Mouse (Mus musculus): ENCODE data around the gene Olfr472. TPM values are rescaled to one million over a fixed set of nuclear protein-coding genes. Genes with fewer than 3 reads are reported as not detected.
"Not testable (repeated sequence)": the region's sequence is repeated elsewhere in the genome, so short reads cannot be mapped to it uniquely, and the experiment has no call there.

Gene Olfr472
- polyA plus RNA-seq (2014; fragmentation: Nextera tagmentation; extraction: Ambion mirVana), result not detected in 2 replicates

DNA sequence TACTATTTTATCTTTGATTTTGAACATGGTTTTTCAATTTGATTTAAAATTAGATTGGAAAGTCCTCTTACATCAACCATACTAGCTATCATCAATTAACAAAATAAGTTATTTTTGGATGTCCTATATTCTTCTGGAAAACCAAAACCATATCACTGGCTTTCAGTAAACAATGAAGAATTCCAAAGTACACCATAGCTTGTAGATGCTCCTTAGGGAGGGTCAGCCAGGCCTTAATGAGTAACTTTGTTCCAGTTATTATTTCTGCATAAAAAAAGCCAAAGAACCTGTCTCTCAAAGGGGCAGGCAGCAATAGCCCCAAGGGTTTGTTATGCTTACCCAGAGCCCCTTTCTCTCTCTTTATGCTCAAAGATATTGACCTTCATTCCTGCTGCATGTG, at the start of gene Olfr472:
TSS of gene Olfr472 (plus strand) at position 301 of the 400 bp plus-strand sequence.
- Histone ChIP-seq H3K4me1 (ENCODE audit: control insufficient read depth, insufficient read depth, low read length) (no peaks in the 10 kb centered on the region), H3K27ac (replicated peaks; ENCODE audit: low read depth, low read length) (no peak within 1 kb of the TSS), H3K9ac (ENCODE audit: low read depth, low read length) (no peak within 1 kb of the TSS), H3K36me3 (ENCODE audit: control insufficient read depth, insufficient read depth, low read length) (no peaks in the 10 kb centered on the region), H3K27me3 (replicated peaks; ENCODE audit: control insufficient read depth, insufficient read depth, low read length) (no peaks in the 10 kb centered on the region), H3K4me3 (ENCODE audit: low read depth, low read length) (no peak within 1 kb of the TSS), H3K9me3 (ENCODE audit: control insufficient read depth, low read length) (no peaks in the 10 kb centered on the region), H3K4me2 (ENCODE audit: low read depth, low read length) (no peak within 1 kb of the TSS)
- no peak for ATAC-seq (ENCODE audit: low read depth)
- DNase-seq (ENCODE audit: low spot score), result no peak

DNA sequence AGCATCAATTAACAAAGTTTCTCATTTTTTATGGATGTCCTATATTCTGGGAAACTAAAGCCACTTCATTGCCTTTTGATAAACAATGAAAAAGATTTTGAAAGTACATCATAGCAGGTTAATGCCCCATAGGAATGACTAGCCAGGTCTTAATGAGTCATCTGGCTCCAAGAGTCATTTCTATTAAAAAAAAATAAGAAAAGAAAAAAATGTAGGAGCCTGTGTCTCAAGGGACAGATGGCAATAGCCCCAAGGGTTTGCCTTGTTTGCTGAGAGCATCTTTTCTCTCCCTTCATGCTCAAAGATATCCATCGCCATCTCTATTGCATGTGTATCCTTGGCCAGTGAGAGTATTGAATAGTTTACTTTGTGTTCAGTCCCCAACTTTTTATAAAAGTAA, 32.4 kb downstream of the Olfr472 start, which contains the start of gene Olfr473:
TSS of gene Olfr473 (plus strand) at position 301 of the 400 bp plus-strand sequence.
- ATAC-seq (ENCODE audit: low read depth) (no peak), DNase-seq (ENCODE audit: low spot score) (no peak)
- Histone ChIP-seq H3K27ac (replicated peaks; ENCODE audit: low read depth, low read length) (no peak within 1 kb of the TSS), H3K9ac (ENCODE audit: low read depth, low read length) (no peak within 1 kb of the TSS), H3K36me3 (ENCODE audit: control insufficient read depth, insufficient read depth, low read length) (no peaks in the 10 kb centered on the region), H3K9me3 (ENCODE audit: control insufficient read depth, low read length) (no peaks in the 10 kb centered on the region), H3K4me1 (ENCODE audit: control insufficient read depth, insufficient read depth, low read length) (no peaks in the 10 kb centered on the region), H3K4me2 (ENCODE audit: low read depth, low read length) (no peak within 1 kb of the TSS), H3K4me3 (ENCODE audit: low read depth, low read length) (no peak within 1 kb of the TSS), H3K27me3 (replicated peaks; ENCODE audit: control insufficient read depth, insufficient read depth, low read length) (no peaks in the 10 kb centered on the region)
- 92% methylated on average over 1 of the region's 1 CpGs for WGBS

GRCm38 (mm10) chr7:107952539-107952938, 54.8 kb downstream of the Olfr472 start:
- not testable (repeated sequence) for H3K4me1 ChIP-seq (ENCODE audit: control insufficient read depth, insufficient read depth, low read length); H3K27ac ChIP-seq (replicated peaks; ENCODE audit: low read depth, low read length); ATAC-seq (ENCODE audit: low read depth); H3K27me3 ChIP-seq (replicated peaks; ENCODE audit: control insufficient read depth, insufficient read depth, low read length); DNase-seq (ENCODE audit: low spot score); H3K9me3 ChIP-seq (ENCODE audit: control insufficient read depth, low read length); H3K4me3 ChIP-seq (ENCODE audit: low read depth, low read length); H3K4me2 ChIP-seq (ENCODE audit: low read depth, low read length); H3K9ac ChIP-seq (ENCODE audit: low read depth, low read length); H3K36me3 ChIP-seq (ENCODE audit: control insufficient read depth, insufficient read depth, low read length)
- whole genome bisulfite sequencing, result 97% methylated on average over 12 of the region's 12 CpGs

GRCm38 (mm10) chr7:107954343-107954742, 56.6 kb downstream of the Olfr472 start, which contains the start of gene Olfr474:
Olfr474 (plus strand) TSS chr7:107954643.
- H3K27ac ChIP-seq (replicated peaks; ENCODE audit: low read depth, low read length), result no peak within 1 kb of the TSS
- no peak within 1 kb of the TSS for H3K4me3 ChIP-seq (ENCODE audit: low read depth, low read length)
- no peaks in the 10 kb centered on the region for H3K9me3 ChIP-seq (ENCODE audit: control insufficient read depth, low read length)
- no peaks in the 10 kb centered on the region for H3K36me3 ChIP-seq (ENCODE audit: control insufficient read depth, insufficient read depth, low read length)
- no peak for ATAC-seq (ENCODE audit: low read depth)
- no peak within 1 kb of the TSS for H3K9ac ChIP-seq (ENCODE audit: low read depth, low read length)
- 75% methylated on average over 1 of the region's 1 CpGs for WGBS
- no peaks in the 10 kb centered on the region for H3K4me1 ChIP-seq (ENCODE audit: control insufficient read depth, insufficient read depth, low read length)
- no peaks in the 10 kb centered on the region for H3K27me3 ChIP-seq (replicated peaks; ENCODE audit: control insufficient read depth, insufficient read depth, low read length)
- no peak for DNase-seq (ENCODE audit: low spot score)
- no peak within 1 kb of the TSS for H3K4me2 ChIP-seq (ENCODE audit: low read depth, low read length)

Other genes with a start within 250 kb of the Olfr472 start
- 0.33 and 0.60 TPM in 2 replicates for gene Cyb5r2, start 139.9 kb upstream of the Olfr472 start, polyA plus RNA-seq (2014; fragmentation: Nextera tagmentation; extraction: Ambion mirVana)
- gene Ovch2, start 96.7 kb upstream of the Olfr472 start, polyA plus RNA-seq (2014; fragmentation: Nextera tagmentation; extraction: Ambion mirVana), result not detected in 2 replicates
- gene Olfr467, start 85.6 kb upstream of the Olfr472 start, polyA plus RNA-seq (2014; fragmentation: Nextera tagmentation; extraction: Ambion mirVana), result not detected in 2 replicates
- not detected in 2 replicates for gene Olfr469, start 72.4 kb upstream of the Olfr472 start, polyA plus RNA-seq (2014; fragmentation: Nextera tagmentation; extraction: Ambion mirVana)
- gene Olfr470, start 50.4 kb upstream of the Olfr472 start, polyA plus RNA-seq (2014; fragmentation: Nextera tagmentation; extraction: Ambion mirVana), result not detected in 2 replicates
- not detected in 2 replicates for gene Olfr473, start 32.5 kb downstream of the Olfr472 start, polyA plus RNA-seq (2014; fragmentation: Nextera tagmentation; extraction: Ambion mirVana)
- not detected in 2 replicates for gene Olfr474, start 56.7 kb downstream of the Olfr472 start, polyA plus RNA-seq (2014; fragmentation: Nextera tagmentation; extraction: Ambion mirVana)
- gene Olfr476, start 66.9 kb downstream of the Olfr472 start, polyA plus RNA-seq (2014; fragmentation: Nextera tagmentation; extraction: Ambion mirVana), result not detected in 2 replicates
- not detected in 2 replicates for gene Olfr477, start 88.8 kb downstream of the Olfr472 start, polyA plus RNA-seq (2014; fragmentation: Nextera tagmentation; extraction: Ambion mirVana)
- gene Olfr478, start 136.1 kb downstream of the Olfr472 start, polyA plus RNA-seq (2014; fragmentation: Nextera tagmentation; extraction: Ambion mirVana), result not detected in 2 replicates
- gene Olfr479, start 152.8 kb downstream of the Olfr472 start, polyA plus RNA-seq (2014; fragmentation: Nextera tagmentation; extraction: Ambion mirVana), result not detected in 2 replicates
- not detected in 2 replicates for gene Olfr480, start 169.4 kb downstream of the Olfr472 start, polyA plus RNA-seq (2014; fragmentation: Nextera tagmentation; extraction: Ambion mirVana)
- gene Olfr481, start 182.0 kb downstream of the Olfr472 start, polyA plus RNA-seq (2014; fragmentation: Nextera tagmentation; extraction: Ambion mirVana), result 0.14 TPM in 1 of 2 replicates, not detected in the other
- 0.10 and 0.14 TPM in 2 replicates for gene Olfr482, start 199.7 kb downstream of the Olfr472 start, polyA plus RNA-seq (2014; fragmentation: Nextera tagmentation; extraction: Ambion mirVana)
- not detected in 2 replicates for gene Olfr483, start 202.9 kb downstream of the Olfr472 start, polyA plus RNA-seq (2014; fragmentation: Nextera tagmentation; extraction: Ambion mirVana)
- not detected in 2 replicates for gene Olfr484, start 229.5 kb downstream of the Olfr472 start, polyA plus RNA-seq (2014; fragmentation: Nextera tagmentation; extraction: Ambion mirVana)

All from embryonic facial prominence, embryonic 14.5 days (tissue).